Mouse (Mus musculus): ENCODE data around the gene Gstt3.

GRCm38 (mm10) chr10:75824530-75824929, 43.3 kb upstream of the Gstt3 start:
- no peak for TF ChIP-seq EP300 (optimal IDR thresholded peaks at IDR 0.05)
- TF ChIP-seq CTCF (IDR thresholded peaks at IDR 0.05; ENCODE audit: low read depth) = no peak
